Mouse (Mus musculus) stomach, postnatal 0 days (tissue): ENCODE results near the gene Pdzd2. TPM values are rescaled to one million over a fixed set of nuclear protein-coding genes. Genes with fewer than 3 reads are reported as not detected.

ENCODE experiments used
- ATAC-seq: fragments of 200-750 bp; cut with Nextera tagmentation; 2 replicates; pipeline ENCODE4 v1.8.0; 2017; ENCODE audit not compliant: low FRiP score, low TSS enrichment
- DNase-seq: peaks from one replicate; pipeline ENCODE4 v3.0.0-alpha.2; 2016; ENCODE audit warnings: low spot score
- H3K27ac ChIP-seq: fragments of 300-500 bp; sonication (generic); replicated peaks from 2 replicates; pipeline ENCODE4 v1.5.1; 2014; ENCODE audit warnings: mild to moderate bottlenecking, control low read depth
- H3K27me3 ChIP-seq: fragments of 300-500 bp; sonication (generic); 2 replicates; pipeline ENCODE4 v1.6.1; 2014; ENCODE audit warnings: low read length; ENCODE audit not compliant: control insufficient read depth, insufficient read depth
- H3K36me3 ChIP-seq: fragments of 300-500 bp; sonication (generic); 2 replicates; pipeline ENCODE4 v1.6.1; 2014; ENCODE audit warnings: low read length, mixed read lengths; ENCODE audit not compliant: control insufficient read depth, insufficient read depth
- H3K4me1 ChIP-seq: fragments of 300-500 bp; sonication (generic); replicated peaks from 2 replicates; pipeline ENCODE4 v1.6.1; 2014; ENCODE audit warnings: antibody characterized with exemption; ENCODE audit not compliant: control insufficient read depth, insufficient read depth
- H3K4me2 ChIP-seq: fragments of 300-500 bp; sonication (generic); replicated peaks from 2 replicates; pipeline ENCODE4 v1.6.1; 2014; ENCODE audit warnings: low read depth, mild to moderate bottlenecking, control low read depth, moderate library complexity
- H3K4me3 ChIP-seq: fragments of 300-500 bp; sonication (generic); 2 replicates; pipeline ENCODE4 v1.5.1; 2014; ENCODE audit warnings: low read depth, low read length, control low read depth
- H3K9ac ChIP-seq: fragments of 300-500 bp; sonication (generic); 2 replicates; pipeline ENCODE4 v1.6.1; 2014; ENCODE audit warnings: mild to moderate bottlenecking, low read length, control low read depth, mixed read lengths
- H3K9me3 ChIP-seq: fragments of 300-500 bp; sonication (generic); 2 replicates; pipeline ENCODE4 v1.6.1; 2016; ENCODE audit warnings: low read length; ENCODE audit not compliant: control insufficient read depth
- CTCF ChIP-seq: IDR thresholded peaks from 2 replicates; pipeline ENCODE4 v1.5.1; 2016; ENCODE audit warnings: antibody characterized with exemption, low read depth, mild to moderate bottlenecking, moderate library complexity
- EP300 ChIP-seq: optimal IDR thresholded peaks from 2 replicates; pipeline ENCODE3; 2016; ENCODE audit warnings: antibody characterized with exemption
- WGBS: fragments of 180-500 bp; shearing (Covaris S2); extraction: QIAGEN DNeasy Blood & Tissue Kit; methylation state at CpG from one replicate; pipeline ENCODE4 v1.1.7; 2014; 5-methylcytosine and 5-hydroxymethylcytosine counted together
- microRNA-seq: library from miRNA; unstranded; fragments of <30 nt; microRNA quantifications from one replicate; pipeline ENCODE4, GENCODE M21; 2016
- polyA plus RNA-seq: library from polyadenylated mRNA; unstranded; fragments of >200 nt; fragmentation: Nextera tagmentation; extraction: Ambion mirVana; gene quantifications from 2 replicates; pipeline ENCODE4 v1.2.1, GENCODE M21; 2015

Pdzd2 gene
- polyA plus RNA-seq, 1 experiment from 2014 or later, result 19.1 TPM

DNA sequence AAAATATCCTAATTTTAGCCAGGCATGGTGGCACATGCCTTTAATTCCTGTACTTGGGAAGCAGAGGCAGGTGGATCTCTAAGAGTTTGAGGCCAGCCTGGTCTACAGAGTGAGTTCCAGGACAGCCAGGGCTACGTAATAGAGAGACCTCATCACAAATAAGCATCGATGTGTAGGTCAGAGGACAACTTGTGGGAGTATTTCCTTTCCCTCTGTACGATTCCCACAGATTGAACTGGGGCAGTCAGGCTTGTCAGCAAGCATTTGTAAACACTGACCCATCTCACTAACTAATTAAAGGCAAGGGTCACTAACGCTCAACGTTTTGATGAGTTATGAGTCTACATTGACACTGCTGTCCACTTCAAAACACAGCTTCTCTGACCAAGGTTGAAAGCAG, 425.1 kb downstream of the Pdzd2 start:
- TF ChIP-seq CTCF (no peak), EP300 (no peak)
- H3K4me2 ChIP-seq, result no peak overlapping the region
- no peaks in the 10 kb centered on the region for H3K4me1 ChIP-seq
- no peak overlapping the region for H3K27ac ChIP-seq
- ATAC-seq (no peak), DNase-seq (no peak)
- H3K9me3 ChIP-seq, result no peaks in the 10 kb centered on the region
- 67% methylated on average over 5 of the region's 5 CpGs for WGBS
- H3K4me3 ChIP-seq, result no peak overlapping the region
- H3K27me3 ChIP-seq, result no peaks in the 10 kb centered on the region
- H3K36me3 ChIP-seq, result no peaks in the 10 kb centered on the region
- H3K9ac ChIP-seq, result no peak overlapping the region

DNA sequence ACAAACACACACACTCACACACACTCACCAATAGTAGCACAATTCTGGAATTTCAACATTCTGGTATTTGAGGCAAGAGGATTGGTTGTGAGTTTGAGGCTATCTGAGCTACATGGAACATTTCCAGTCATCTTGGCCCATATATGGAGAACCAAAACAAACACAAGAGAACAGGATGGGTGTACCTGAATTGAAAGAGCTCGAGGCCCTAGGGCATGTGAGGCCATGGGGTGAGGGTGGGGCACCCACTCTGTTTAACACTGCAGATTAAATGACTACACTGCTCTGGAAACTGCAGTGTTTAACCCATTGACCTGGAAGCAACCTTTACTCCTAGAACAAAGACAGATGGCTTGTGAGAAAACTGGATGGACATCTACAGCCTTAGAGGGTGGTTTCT, 426.5 kb downstream of the Pdzd2 start:
- no peak for TF ChIP-seq EP300
- no peak for TF ChIP-seq CTCF
- DNase-seq, result peak; percentile 79
- Histone ChIP-seq H3K9me3 (no peaks in the 10 kb centered on the region), H3K27ac (no peak overlapping the region), H3K36me3 (no peaks in the 10 kb centered on the region), H3K27me3 (no peaks in the 10 kb centered on the region), H3K4me3 (no peak overlapping the region), H3K4me2 (no peak overlapping the region), H3K9ac (no peak overlapping the region), H3K4me1 (no peaks in the 10 kb centered on the region)
- peak; percentile 96 for ATAC-seq
- 8% methylated on average over 1 of the region's 1 CpGs for WGBS

DNA sequence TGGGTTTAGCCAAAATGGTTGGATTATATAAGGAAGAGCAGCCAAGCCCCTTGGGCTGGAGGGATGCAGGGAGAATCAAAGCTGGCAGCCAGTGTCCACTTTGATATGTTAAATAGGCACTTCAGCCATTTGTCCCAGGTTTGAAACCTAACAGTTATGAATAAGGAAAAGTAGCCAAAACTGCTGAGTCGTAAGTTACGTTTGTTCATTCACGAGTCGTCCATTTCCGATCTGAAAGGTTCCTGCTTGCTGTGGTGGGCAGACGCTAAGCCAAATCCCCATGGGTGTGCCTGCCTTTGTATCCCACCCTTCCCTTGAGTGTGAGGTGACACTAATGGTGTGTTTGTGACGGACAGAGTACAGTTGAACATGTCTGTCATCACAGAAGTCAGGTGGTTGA, 428.3 kb downstream of the Pdzd2 start:
- no peaks in the 10 kb centered on the region for H3K36me3 ChIP-seq
- no peak for TF ChIP-seq CTCF
- TF ChIP-seq EP300, result no peak
- no peak for DNase-seq
- no peak overlapping the region for H3K27ac ChIP-seq
- peaks cover 4% of the 10 kb centered on the region; the same call in 1 of the 2 replicates for H3K4me1 ChIP-seq
- H3K27me3 ChIP-seq, result no peaks in the 10 kb centered on the region
- no peak for ATAC-seq
- no peak overlapping the region for H3K4me3 ChIP-seq
- H3K9me3 ChIP-seq, result no peaks in the 10 kb centered on the region
- 79% methylated on average over 7 of the region's 7 CpGs for WGBS
- H3K9ac ChIP-seq, result no peak overlapping the region
- H3K4me2 ChIP-seq, result no peak overlapping the region

DNA sequence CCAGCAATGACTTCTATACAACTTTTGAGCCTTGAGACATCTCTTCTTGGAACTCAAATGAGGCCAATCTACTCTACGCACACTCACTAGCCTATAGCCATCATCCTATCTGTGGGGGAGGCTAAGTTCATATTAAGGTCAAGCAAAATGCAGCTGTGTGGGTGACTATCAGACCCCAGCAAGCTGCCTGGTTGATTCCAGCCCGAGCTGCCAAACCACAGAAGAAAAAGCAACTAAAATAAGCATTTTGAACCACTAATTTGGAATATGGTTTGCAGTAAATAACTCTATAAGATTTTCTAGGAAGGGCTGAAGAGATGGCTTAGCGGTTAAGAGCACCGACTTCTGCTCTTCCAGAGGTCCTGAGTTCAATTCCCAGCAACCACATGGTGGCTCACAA, 429.0 kb downstream of the Pdzd2 start:
- H3K9ac ChIP-seq, result no peak overlapping the region
- no peaks in the 10 kb centered on the region for H3K9me3 ChIP-seq
- TF ChIP-seq CTCF (no peak), EP300 (no peak)
- H3K27ac ChIP-seq, result no peak overlapping the region
- peaks cover 4% of the 10 kb centered on the region; the same call in 1 of the 2 replicates for H3K4me1 ChIP-seq
- ATAC-seq (no peak), DNase-seq (no peak)
- 81% methylated on average over 4 of the region's 4 CpGs for WGBS
- H3K4me3 ChIP-seq, result no peak overlapping the region
- H3K36me3 ChIP-seq, result no peaks in the 10 kb centered on the region
- H3K27me3 ChIP-seq, result no peaks in the 10 kb centered on the region
- no peak overlapping the region for H3K4me2 ChIP-seq

Small RNA genes lying within 50 kb of the gene (microRNA-seq; reads per million reads assigned to microRNA genes)
- gene Gm24135 (not detected), gene Gm24302 (not detected)

Other genes with a start within 250 kb of the Pdzd2 start
- gene 6030458C11Rik, start 84.7 kb upstream of the Pdzd2 start, polyA plus RNA-seq, result 16.1 and 16.5 TPM in 2 replicates
- gene Drosha, start 84.9 kb upstream of the Pdzd2 start, polyA plus RNA-seq, result 8.7 and 10.3 TPM in 2 replicates